Mouse (Mus musculus) hematopoietic stem cell, adult 5-6 weeks (primary cell): Measurements from ENCODE around the gene Capn10. TPM values are rescaled to one million over a fixed set of nuclear protein-coding genes. Genes with fewer than 3 reads are reported as not detected.

Experiments
- ATAC-seq, 2 experiments: fragments of 125-278 bp in 1 of 2; replicated peaks in 1 of 2; 2 replicates each; pipeline ENCODE4 v1.8.0; 2016 to 2017; ENCODE audit warnings: inconsistent platforms in 2 of 2, mild to moderate bottlenecking in 2 of 2, moderate number of reproducible peaks in 2 of 2, low read depth in 1 of 2, moderate TSS enrichment in 1 of 2; ENCODE audit not compliant: low FRiP score in 2 of 2, poor library complexity in 2 of 2, severe bottlenecking in 2 of 2, insufficient read depth in 1 of 2, low TSS enrichment in 1 of 2
- total RNA-seq: library from RNA; stranded (forward); fragments of 172-1452, 232-1000 nt; gene quantifications from 2 replicates; pipeline ENCODE4 v1.2.3, GENCODE M21; 2017

Capn10 gene
- total RNA-seq, 1 experiment from 2014 or later, result 17.3 TPM

DNA sequence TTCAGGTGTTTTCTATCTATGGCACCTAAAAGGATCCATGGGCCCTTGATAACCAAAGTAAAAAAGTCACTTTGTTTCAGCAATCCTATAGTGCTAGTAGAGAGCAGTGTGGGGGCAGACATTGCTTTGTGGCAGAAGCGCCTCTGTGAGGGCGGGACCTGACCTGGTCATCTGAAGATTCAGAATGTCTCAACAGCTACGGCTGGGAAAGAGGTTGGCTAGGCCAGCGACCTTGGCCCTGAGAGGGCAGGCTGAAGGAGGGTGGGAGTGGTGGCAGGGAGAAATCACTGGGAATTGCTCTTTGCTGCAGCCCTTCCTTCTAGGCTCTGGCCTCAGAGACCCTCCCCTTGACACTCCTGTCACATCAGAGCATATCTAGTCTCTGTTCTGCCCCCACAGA, 19.9 kb upstream of the Capn10 start:
- ATAC-seq, result no peak

DNA sequence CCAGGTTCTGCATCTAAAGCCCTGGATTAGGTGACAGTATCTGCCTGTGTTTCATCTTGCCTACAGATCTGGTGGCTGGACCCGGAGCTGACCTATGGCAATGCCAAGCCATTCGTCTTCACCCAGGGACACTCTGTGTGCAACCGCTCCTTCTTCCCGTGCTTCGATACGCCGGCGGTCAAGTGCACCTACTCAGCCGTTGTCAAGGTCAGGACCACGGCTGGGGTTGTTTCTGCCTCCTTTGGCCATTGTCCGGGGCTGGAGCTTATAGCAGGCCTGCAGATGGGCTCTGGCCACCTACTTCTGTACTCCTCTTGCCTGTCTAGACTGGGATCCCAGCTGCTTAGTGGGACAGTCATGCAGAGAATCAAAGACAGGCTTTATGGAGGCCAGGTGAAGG, 19.2 kb upstream of the Capn10 start:
- ATAC-seq, result no peak

DNA sequence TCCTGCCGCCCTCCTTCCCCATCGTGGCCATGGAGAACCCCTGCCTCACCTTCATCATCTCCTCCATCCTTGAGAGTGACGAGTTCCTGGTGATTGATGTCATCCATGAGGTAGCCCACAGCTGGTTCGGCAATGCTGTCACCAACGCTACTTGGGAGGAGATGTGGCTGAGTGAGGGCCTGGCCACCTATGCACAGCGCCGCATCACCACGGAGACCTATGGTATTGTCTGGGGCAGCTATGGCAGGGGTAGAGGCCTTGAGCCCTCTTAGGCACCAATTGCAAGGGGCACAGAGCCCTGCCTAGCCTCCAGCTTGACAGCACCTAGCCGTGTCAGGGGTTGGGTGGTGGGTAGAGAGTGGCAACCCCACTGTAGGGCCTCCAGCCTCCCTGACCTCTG, 17.5 kb upstream of the Capn10 start:
- no peak for ATAC-seq

DNA sequence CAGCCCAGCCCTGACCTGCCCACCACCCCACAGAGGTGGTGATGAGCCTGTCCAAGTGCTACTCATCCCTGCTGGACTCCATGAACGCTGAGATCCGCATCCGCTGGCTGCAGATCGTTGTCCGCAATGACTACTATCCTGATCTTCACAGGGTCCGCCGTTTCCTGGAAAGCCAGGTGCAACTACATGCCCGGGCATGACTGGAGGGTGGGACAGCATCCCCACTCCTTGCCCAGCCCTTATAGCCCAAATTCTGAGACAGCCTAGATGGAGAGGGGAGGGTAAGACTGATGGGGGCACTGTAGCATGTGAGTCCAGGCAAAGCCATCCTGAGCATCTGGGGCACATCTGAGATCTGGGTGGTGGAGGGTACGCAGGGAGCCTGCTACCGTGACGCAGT, 15.0 kb upstream of the Capn10 start:
- no peak for ATAC-seq

DNA sequence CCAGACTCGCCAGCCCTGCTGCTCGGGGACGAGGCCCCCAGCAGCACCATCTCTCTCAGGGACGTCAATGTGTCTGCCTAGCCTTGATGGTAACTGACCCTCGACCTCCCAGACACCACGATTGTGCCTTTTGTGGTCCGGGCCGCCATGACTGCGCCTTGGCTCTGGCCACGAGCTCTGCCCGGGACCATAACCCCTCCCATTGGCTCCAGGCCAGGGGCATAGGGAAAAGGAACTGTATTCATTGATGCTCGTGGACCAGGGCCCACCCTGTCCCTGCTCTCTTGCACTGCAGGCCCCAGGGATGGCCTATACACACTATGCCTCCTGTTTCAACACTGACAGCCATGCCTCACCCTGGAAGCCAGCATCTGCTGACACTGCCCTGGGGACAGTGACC, 14.4 kb upstream of the Capn10 start:
- ATAC-seq, result no peak

DNA sequence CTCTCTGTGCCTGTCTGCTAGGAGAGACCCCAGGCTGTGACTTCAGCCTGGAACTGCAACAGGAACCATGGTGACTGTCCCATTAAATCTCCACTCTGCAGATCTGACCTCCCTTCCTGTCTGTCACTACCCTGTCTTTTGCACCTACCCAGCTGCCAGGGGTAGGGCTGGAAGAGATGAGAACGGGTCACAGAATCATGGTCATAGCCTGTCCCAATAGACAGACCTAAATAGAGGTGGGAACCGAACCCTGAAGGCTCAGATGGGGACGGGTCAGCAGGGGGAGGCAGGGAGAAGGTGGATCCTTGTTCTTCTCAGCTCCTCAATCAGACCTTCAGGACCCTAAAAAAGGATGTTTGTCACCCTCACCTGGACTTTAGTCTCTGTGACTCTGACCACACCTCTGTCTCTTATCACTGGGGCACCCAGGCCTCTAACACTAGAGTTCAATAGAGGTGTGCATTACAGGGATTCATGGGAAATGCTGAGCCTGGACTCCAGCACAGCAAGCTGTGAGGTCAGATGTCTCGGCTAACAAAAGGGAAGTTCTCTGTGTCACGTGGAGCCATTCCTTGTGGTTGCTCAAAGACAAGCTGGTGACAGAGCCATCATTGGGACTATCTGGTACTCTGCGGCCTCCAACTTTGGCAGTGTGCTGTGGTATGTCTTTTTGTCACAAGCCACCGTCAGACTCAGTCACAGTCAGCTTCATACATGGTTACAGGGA, 13.5 kb upstream of the Capn10 start:
- ATAC-seq, result peak; percentile 46 to 49

DNA sequence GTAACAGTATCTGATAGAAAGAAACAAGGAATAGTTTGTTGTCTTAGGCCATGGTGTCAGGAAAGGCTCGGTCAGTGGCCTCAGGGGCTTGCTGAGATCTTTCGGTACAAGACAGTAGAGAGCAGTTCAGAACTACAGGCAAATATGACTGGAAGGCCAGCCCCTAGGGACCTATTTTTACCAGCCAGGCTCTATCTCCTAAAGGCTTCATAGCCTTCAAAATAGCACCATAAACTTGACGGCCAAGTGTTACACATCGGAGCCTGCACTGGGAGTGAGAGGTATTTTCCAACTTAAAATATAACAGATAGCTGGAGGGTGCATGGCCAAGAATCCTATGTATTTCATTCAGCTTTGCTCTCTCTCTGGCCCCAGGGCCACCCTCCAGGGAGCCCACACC, 12.7 kb upstream of the Capn10 start:
- ATAC-seq, result no peak

DNA sequence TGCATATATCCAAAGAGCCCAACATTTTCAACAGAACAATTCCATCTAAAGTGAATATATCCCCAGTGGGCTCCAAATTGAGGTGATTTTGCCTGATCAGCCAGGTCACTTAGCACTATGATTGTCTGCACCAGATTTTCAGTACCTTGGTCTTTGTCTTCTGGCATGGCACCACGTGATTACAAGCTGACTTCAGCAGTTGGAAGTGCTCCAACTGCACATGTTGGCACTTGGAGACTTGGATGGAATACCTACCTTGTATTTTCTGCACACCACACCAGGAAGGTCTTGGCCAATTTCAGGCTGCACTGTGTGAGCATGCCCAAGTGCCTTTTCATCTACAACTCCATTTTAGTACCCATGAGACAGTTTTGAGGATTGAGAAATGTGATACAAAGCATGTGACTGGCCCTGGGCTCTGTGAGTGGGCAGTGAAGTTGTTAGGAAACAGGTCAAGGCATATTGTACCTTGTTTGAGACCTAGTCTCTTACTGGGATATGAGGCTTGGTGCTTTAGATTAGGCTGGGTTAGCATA, 3.9 kb upstream of the Capn10 start:
- ATAC-seq, result no peak

DNA sequence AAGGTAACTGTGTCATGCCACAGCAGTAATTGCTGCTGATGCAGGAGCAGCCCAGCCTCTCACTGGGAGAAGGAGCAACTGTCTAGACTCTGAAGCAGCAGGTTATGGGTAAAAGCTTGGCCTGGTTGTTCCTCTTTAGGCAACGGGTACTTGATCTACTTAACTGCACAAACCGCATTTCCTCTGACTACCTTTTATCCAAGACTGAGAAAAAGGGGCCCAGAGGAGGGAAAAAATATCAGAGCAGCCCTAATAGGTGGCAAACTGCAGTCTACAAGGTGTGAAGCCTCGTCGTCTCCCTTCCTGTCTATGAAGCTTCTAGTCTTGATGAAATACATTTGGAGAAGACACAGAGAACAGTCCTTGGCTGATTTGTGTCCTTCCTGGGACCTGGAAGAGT, 565 bp upstream of the Capn10 start:
- 0 out of 4 replicates have a peak, but pooled peaks have one; percentile 5 to 19 for ATAC-seq

DNA sequence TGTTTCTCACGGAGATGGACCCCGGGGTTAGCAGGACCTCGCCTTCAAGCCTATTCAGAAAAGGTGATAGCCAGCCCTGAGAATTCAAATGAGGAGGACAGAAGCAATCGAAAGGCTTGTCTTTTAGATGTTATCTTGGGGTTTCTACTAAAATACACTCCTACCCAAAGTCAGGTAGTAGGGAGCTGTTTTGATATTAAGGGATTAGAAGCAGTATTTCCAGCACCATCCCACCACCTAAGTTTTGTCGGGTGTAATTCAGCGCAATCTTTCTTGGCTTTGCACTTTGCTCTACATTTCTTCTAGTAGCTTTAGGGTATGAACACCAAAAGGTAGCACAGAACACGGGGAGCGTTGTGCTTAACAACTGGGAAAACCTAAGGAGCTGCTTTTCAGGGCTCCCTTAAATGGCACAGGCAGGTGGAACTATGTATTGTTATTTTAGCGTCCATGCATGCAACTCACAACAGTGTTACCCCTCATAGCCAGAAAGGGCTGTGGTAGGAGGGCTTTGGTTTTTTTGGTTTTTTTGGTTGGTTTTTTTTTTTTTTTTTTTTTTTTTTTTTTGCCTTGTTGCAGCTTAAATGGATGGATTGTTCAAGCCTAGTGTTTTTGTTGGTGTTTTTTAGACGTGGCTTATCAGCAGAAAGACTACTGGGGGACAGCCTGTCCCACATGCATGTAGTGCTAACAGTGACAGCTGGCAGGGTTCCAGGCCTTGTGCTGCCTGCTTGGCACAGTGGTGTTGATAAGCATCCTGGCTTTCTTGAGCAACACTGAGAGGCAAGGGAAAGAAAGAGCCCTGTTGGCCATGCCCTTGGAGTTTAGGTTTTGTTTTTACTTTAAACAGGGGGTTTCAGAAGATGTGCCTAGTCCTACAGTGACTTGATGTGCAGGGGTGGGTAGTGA, 1.1 kb downstream of the Capn10 start:
- no peak for ATAC-seq

DNA sequence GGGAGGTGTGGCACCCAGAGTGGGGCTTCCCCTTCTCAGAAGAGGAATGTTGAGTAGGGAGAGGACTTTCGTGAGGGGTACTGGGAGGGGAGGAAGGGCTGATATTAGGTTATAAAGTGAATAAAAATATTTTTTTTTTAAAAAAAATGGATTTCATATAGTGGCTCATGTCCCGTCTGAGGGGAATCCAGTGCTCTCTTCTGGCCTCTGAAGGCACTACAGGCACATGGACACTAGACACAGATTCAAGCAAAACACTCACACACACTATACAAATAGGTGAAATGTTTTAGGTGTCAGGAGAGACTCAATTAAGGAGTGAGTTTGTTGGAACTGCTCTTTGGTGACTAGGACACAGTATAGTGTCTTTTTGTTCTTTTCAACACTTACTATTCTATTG, 1.8 kb downstream of the Capn10 start:
- ATAC-seq, result no peak

DNA sequence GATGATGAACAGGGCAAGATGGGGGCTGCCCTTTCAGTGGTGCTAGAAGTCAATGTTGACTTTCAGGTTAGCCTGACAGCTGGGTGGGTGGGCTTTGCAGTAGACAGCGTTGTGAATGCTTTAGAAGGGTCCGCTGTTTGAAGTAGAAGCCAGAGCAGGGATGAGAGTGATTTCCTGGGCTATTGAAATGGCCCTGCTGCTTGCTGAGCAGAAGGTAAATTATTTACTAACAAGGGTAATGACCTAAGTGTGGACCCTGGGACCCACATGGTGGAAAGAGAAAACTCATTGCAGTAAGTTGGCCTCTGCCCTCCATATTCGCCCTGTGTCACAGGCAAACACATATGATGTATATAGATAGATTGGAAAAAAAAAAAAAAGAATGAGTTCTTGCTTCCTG, 2.3 kb downstream of the Capn10 start:
- ATAC-seq, result no peak

DNA sequence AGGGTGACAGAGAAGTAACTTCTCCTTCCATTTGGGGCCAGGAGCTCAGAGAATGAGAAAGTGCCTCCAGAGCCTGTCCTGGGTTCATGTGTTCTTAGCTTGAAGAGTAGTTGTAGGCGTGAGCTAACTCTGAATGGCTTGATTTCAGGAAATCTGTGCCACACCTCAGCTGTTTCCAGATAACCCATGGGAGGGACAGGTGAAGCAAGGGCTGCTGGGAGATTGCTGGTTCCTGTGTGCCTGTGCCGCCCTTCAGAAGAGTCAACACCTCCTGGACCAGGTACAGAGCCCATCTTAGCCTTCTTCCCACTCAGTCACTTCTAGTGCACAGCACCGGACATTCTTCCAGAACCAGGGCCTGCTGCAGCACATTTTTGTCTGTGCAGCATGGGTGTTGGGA, 3.6 kb downstream of the Capn10 start:
- no peak for ATAC-seq

DNA sequence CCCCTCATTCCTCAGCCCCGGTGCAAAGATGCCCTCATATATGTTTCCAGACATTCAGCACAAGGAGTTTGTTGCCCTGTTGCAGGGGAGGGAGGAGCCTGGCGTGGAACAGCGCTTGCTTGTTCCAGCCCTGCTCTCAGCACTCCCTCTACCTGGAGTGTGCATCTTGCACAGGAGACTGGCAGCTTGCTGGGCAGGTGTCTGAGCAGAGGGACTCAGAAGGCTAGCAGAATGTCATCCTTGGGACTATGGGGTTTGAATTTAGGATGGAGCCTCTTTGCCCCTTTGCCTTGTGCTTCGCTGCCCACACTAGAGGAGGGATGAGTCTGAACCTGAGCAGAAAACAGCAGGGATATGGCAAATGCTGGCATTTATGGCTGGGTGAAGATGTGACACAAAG, 5.6 kb downstream of the Capn10 start:
- ATAC-seq, result no peak

DNA sequence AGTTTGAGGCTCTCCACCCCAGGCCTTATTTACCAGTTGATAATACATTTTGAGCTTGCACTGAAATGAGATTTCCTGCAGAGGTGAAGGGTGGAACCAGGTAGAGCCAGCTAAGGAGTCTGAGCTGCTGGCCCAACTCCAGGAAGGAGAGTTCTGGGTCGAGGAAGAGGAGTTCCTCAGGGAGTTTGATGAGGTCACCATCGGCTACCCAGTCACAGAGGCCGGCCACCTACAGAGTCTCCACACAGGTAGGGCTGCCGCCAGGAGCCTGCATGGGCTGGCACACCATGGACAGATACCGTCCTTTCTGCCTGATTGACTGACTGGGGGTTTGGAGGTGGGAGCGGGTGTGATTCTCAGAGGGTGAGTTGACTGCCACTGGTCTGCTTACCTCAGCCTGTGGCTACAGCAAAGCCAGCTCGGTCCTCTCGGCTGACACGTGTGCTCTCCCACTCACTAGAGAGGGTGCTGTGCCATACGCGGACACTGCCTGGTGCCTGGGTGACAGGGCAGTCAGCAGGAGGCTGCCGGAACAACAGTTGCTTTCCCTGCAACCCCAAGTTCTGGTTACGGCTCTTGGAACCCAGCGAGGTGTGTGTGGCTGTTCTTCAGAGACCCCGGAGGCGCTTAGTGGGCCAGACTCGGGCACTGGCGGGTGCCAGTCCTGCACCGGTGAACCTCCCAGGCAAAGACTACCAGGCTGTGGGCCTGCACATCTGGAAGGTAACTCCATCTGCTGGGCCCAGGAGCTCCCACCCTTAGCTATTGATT, 9.2 kb downstream of the Capn10 start:
- no peak for ATAC-seq

DNA sequence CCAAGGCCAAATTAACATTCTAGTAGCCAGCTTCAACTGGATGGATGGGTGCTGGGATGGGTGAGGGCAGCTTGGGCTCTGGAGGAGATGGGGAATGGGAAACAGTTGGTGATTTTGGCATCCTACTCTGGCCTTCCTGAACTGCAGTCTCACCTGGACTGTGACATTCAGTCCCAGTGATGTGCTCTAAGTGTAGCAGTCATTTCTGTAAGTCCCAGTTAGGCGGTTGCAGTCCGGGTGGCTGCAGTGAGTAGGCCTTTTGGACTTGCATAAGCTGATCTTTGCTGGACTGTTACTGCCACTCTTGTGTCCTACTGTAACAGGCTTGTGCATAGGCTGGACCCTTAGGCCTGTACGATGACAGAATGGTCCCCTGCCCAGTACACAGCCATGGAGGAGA, 13.8 kb downstream of the Capn10 start:
- no peak for ATAC-seq

DNA sequence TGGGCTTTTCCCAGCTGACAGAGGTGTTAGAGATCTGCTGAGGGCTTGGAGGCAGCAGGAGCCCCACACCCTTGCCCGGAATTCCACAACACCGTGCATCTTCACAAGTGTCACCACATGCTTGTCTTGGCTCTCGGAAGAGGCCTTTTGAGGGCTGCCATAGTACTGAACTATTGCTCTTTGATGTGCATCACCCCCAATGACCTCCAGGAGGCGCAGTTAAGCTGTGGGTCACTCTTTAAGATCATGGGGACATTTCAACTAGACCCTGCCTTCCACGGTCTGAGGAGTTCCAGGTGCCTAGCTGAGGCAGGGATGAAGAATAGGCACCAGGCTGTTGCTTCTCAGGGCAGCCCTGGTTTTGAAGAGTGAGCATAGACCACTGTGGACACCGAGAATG, 15.2 kb downstream of the Capn10 start:
- ATAC-seq, result no peak

DNA sequence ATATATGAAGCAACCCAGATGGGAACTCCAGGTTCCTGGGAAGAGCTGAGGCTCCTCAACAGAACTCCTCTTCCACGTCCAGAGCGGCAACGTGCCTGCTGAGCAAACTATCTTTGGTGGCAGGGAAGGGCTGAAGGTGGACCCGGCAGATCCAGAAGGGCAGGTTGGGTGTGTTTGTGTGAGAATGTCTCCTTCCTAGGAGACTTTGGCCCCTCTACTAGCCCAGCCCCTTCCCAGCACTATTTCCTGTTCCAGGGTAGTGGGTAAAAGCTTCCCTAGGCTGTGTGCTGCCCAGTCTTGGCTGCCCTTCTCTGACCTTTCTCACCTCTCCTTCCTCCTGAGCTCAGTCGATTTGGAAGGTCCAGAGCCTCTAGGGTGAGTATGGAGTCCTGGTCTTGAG, 16.4 kb downstream of the Capn10 start, which contains the start of gene Gpr35:
Gene Gpr35, plus strand, starts transcription at position 259 of the 400 bp plus-strand sequence.
- ATAC-seq, result no peak
